Mouse (Mus musculus): Measurements from ENCODE around the gene Clstn2. TPM values are rescaled to one million over a fixed set of nuclear protein-coding genes. Genes with fewer than 3 reads are reported as not detected.

Clstn2 gene
- total and polyA plus RNA-seq, 3 experiments, result not detected

GRCm38 (mm10) chr9:97672681-97673080 is 360.3 kb downstream of the Clstn2 start:
- Histone ChIP-seq H3K4me2 (ENCODE audit: insufficient read depth, low read depth, poor library complexity, severe bottlenecking) (no peak overlapping the region), H3K4me3 (replicated peaks in 1 of 3; ENCODE audit: low read depth in 2 of 3, low read length in 2 of 3, poor library complexity in 1 of 3) (no peak overlapping the region), H3K27ac (ENCODE audit: insufficient read depth, low read depth) (no peak overlapping the region), H3K9me3 (replicated peaks; ENCODE audit: low read length) (peaks cover 87% of the 10 kb centered on the region), H3K79me2 (replicated peaks; ENCODE audit: control insufficient read depth, extremely low read depth, insufficient read depth, poor library complexity, severe bottlenecking) (no peaks in the 10 kb centered on the region), H3K36me3 (replicated peaks in 1 of 2; ENCODE audit: control insufficient read depth in 1 of 2, insufficient read depth in 1 of 2, low read length in 1 of 2) (no peaks in the 10 kb centered on the region), H3K27me3 (replicated peaks) (no peaks in the 10 kb centered on the region), H3K4me1 (ENCODE audit: control insufficient read depth in 1 of 2, insufficient read depth in 2 of 2) (no peaks in the 10 kb centered on the region), H3K9ac (ENCODE audit: insufficient read depth, low read depth) (no peak overlapping the region)
- in situ Hi-C loops (cut with MboI; ENCODE audit: low pct_ligation_motif_present, low pct_unique_long_range_greater_than_20kb, low sequenced_read_pairs) (no loop called here), dilution Hi-C loops (cut with MboI; ENCODE audit: extremely low pct_ligation_motif_present, extremely low pct_unique_long_range_greater_than_20kb, low sequenced_read_pairs) (no loop called here)
- TF ChIP-seq E2F4 (IDR thresholded peaks at IDR 0.05; ENCODE audit: insufficient replicate concordance, low read depth, low read length) (no peak), ETS1 (conservative IDR thresholded peaks at IDR 0.05; ENCODE audit: low read depth, low read length) (no peak)
- no peak for DNase-seq (ENCODE audit: extremely low read depth)

- Histone ChIP-seq H3K4me1 (ENCODE audit: control insufficient read depth in 1 of 2, insufficient read depth in 2 of 2) (no peaks in the 10 kb centered on the region), H3K9me3 (replicated peaks; ENCODE audit: low read length) (peaks cover 84% of the 10 kb centered on the region), H3K9ac (ENCODE audit: insufficient read depth, low read depth) (no peak overlapping the region), H3K27me3 (replicated peaks) (no peaks in the 10 kb centered on the region), H3K4me2 (ENCODE audit: insufficient read depth, low read depth, poor library complexity, severe bottlenecking) (no peak overlapping the region), H3K36me3 (replicated peaks in 1 of 2; ENCODE audit: control insufficient read depth in 1 of 2, insufficient read depth in 1 of 2, low read length in 1 of 2) (no peaks in the 10 kb centered on the region), H3K4me3 (replicated peaks in 1 of 3; ENCODE audit: low read depth in 2 of 3, low read length in 2 of 3, poor library complexity in 1 of 3) (no peak overlapping the region), H3K27ac (ENCODE audit: insufficient read depth, low read depth) (no peak overlapping the region), H3K79me2 (replicated peaks; ENCODE audit: control insufficient read depth, extremely low read depth, insufficient read depth, poor library complexity, severe bottlenecking) (no peaks in the 10 kb centered on the region)
- TF ChIP-seq IRF4 (IDR thresholded peaks at IDR 0.05; ENCODE audit: low read depth, low read length), result no peak
- no peak for TF ChIP-seq ETS1 (conservative IDR thresholded peaks at IDR 0.05; ENCODE audit: low read depth, low read length)
- TF ChIP-seq POLR2A (IDR thresholded peaks at IDR 0.05; ENCODE audit: low read depth, low read length), result no peak
- TF ChIP-seq UBTF (IDR thresholded peaks at IDR 0.05; ENCODE audit: low read depth, low read length), result no peak
- TF ChIP-seq HCFC1 (IDR thresholded peaks at IDR 0.05; ENCODE audit: low read depth, low read length), result no peak
- TF ChIP-seq TBP (conservative IDR thresholded peaks at IDR 0.05; ENCODE audit: low read depth, low read length), result no peak
- TF ChIP-seq MAZ (IDR thresholded peaks at IDR 0.05; ENCODE audit: low read depth, low read length), result no peak
- no peak for TF ChIP-seq ZMIZ1 (IDR thresholded peaks at IDR 0.05; ENCODE audit: low read depth, low read length)
- no peak for TF ChIP-seq ELF1 (IDR thresholded peaks at IDR 0.05; ENCODE audit: low read depth, low read length)
- TF ChIP-seq POLR2AphosphoS2 (IDR thresholded peaks at IDR 0.05; ENCODE audit: low read depth, low read length), result no peak
- no peak for TF ChIP-seq SMC3 (IDR thresholded peaks at IDR 0.05; ENCODE audit: low read depth, low read length)
- in situ Hi-C loops (cut with MboI; ENCODE audit: low pct_ligation_motif_present, low pct_unique_long_range_greater_than_20kb, low sequenced_read_pairs), result no loop called here
- dilution Hi-C loops (cut with MboI; ENCODE audit: extremely low pct_ligation_motif_present, extremely low pct_unique_long_range_greater_than_20kb, low sequenced_read_pairs), result no loop called here
- no peak for DNase-seq (ENCODE audit: extremely low read depth)
These were observed 360.8 kb downstream of the Clstn2 start for GRCm38 (mm10) chr9:97672224-97672623.

GRCm38 (mm10) chr9:97670666-97671065 is 362.3 kb downstream of the Clstn2 start:
- no peak for DNase-seq (ENCODE audit: extremely low read depth)
- Histone ChIP-seq H3K27me3 (replicated peaks) (no peaks in the 10 kb centered on the region), H3K79me2 (replicated peaks; ENCODE audit: control insufficient read depth, extremely low read depth, insufficient read depth, poor library complexity, severe bottlenecking) (no peaks in the 10 kb centered on the region), H3K9ac (ENCODE audit: insufficient read depth, low read depth) (no peak overlapping the region), H3K36me3 (replicated peaks in 1 of 2; ENCODE audit: control insufficient read depth in 1 of 2, insufficient read depth in 1 of 2, low read length in 1 of 2) (no peaks in the 10 kb centered on the region), H3K4me1 (ENCODE audit: control insufficient read depth in 1 of 2, insufficient read depth in 2 of 2) (no peaks in the 10 kb centered on the region), H3K9me3 (replicated peaks; ENCODE audit: low read length) (peaks cover 82% of the 10 kb centered on the region), H3K4me3 (replicated peaks in 1 of 3; ENCODE audit: low read depth in 2 of 3, low read length in 2 of 3, poor library complexity in 1 of 3) (no peak overlapping the region), H3K27ac (ENCODE audit: insufficient read depth, low read depth) (no peak overlapping the region), H3K4me2 (ENCODE audit: insufficient read depth, low read depth, poor library complexity, severe bottlenecking) (no peak overlapping the region)
- in situ Hi-C loops (cut with MboI; ENCODE audit: low pct_ligation_motif_present, low pct_unique_long_range_greater_than_20kb, low sequenced_read_pairs), result no loop called here
- no peak for TF ChIP-seq JUN (IDR thresholded peaks at IDR 0.05; ENCODE audit: insufficient read depth, low read depth, low read length)
- no peak for TF ChIP-seq POLR2AphosphoS2 (IDR thresholded peaks at IDR 0.05; ENCODE audit: low read depth, low read length)
- no peak for TF ChIP-seq MAFK (IDR thresholded peaks at IDR 0.05; ENCODE audit: insufficient replicate concordance, low read length)
- no peak for TF ChIP-seq IRF4 (IDR thresholded peaks at IDR 0.05; ENCODE audit: low read depth, low read length)
- dilution Hi-C loops (cut with MboI; ENCODE audit: extremely low pct_ligation_motif_present, extremely low pct_unique_long_range_greater_than_20kb, low sequenced_read_pairs), result no loop called here

All from CH12.LX (cell line).